Mouse (Mus musculus): Measurements from ENCODE around the gene Zfp362.

DNA sequence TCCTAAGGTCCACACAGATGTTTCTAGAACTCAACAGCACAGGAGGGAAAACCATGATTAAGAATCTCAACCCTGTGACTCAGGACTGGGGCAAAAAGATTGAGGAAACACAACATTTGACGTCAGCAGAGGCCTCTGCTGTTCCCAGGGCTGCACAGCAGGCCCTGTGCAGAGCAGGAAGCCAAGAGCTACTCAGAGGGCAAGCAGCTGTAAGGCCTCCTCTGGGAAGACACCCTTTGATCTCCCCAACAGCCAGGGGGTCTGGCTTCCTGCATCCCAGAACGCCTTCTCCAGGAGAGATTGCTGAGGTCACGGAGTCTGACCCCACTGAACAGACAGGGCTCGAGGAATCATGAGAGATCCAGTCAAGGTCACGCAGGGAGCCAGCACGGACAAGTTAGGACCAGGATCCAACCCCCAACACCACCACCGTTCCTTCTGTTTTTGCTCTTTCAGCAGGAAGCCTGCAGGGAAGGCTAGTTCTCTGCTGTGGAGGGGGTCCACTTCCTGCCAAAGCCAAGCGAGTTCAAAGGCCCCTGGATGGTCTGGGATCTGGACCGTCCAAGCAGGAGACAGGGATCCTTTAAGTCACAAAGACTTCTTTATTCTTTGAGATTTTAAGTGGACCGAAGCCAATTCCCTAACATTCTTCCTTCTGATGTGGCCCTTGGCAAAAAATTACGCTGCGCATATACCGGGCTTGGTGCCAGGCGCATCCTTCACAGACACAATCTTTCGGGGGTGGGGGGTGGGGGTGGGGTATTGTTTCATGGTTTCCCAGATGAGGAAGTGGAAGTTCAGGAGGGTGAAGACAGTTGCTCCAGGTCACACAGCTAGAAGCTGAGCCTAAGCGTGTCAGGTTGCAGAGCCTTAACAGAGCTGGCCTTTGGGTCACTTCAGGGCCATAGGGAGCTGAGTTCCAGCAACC lies 34.2 kb upstream of the Zfp362 start:
- TF ChIP-seq CTCF (IDR thresholded peaks at IDR 0.05; ENCODE audit: low read depth) (no peak), EP300 (IDR thresholded peaks at IDR 0.05; ENCODE audit: low read depth) (no peak)
